Mouse (Mus musculus) C2C12 (cell line): ENCODE measurements around the gene Tmem189. TPM values are rescaled to one million over a fixed set of nuclear protein-coding genes. Genes with fewer than 3 reads are reported as not detected.

Experiments
- H3K27me3 ChIP-seq: one replicate; pipeline ENCODE4 v1.6.1; 2011; ENCODE audit not compliant: control insufficient read depth, insufficient read depth, insufficient read length
- H3K36me3 ChIP-seq: one replicate; pipeline ENCODE4 v1.6.1; 2011; ENCODE audit not compliant: control insufficient read depth, insufficient read depth
- H3K4me3 ChIP-seq: one replicate; pipeline ENCODE4 v1.5.1; 2011; ENCODE audit warnings: mild to moderate bottlenecking, control low read depth; ENCODE audit not compliant: poor library complexity, insufficient read depth, severe bottlenecking
- H3K79me2 ChIP-seq: one replicate; pipeline ENCODE4 v1.6.1; 2011; ENCODE audit not compliant: control insufficient read depth, insufficient read depth
- H3K79me3 ChIP-seq: one replicate; pipeline ENCODE4 v1.6.1; 2011; ENCODE audit warnings: low read depth, control low read depth
- H3ac ChIP-seq: one replicate; pipeline ENCODE3; 2011; ENCODE audit warnings: low read depth; ENCODE audit not compliant: control insufficient read depth, insufficient read length
- CEBPB ChIP-seq: IDR thresholded peaks from one replicate; pipeline ENCODE4 v1.6.1; 2011; ENCODE audit warnings: low read depth, mild to moderate bottlenecking, control low read depth, moderate library complexity
- CTCF ChIP-seq: IDR thresholded peaks from one replicate; pipeline ENCODE4 v1.5.1; 2011; ENCODE audit not compliant: control insufficient read depth, insufficient read depth, insufficient read length
- FOSL1 ChIP-seq: IDR thresholded peaks from one replicate; pipeline ENCODE4 v1.8.0; 2011; ENCODE audit warnings: mild to moderate bottlenecking, low read length; ENCODE audit not compliant: poor library complexity, insufficient read depth, severe bottlenecking
- MAX ChIP-seq: IDR thresholded peaks from one replicate; pipeline ENCODE4 v1.6.1; 2011; ENCODE audit warnings: mild to moderate bottlenecking, control low read depth
- MYOD1 ChIP-seq: IDR thresholded peaks from one replicate; pipeline ENCODE4 v1.6.1; 2011; ENCODE audit warnings: low read depth; ENCODE audit not compliant: control insufficient read depth, insufficient read length
- MYOG ChIP-seq: IDR thresholded peaks from one replicate; pipeline ENCODE4 v1.6.1; 2011; ENCODE audit not compliant: control insufficient read depth, insufficient read length; ENCODE audit errors: extremely low read depth
- USF1 ChIP-seq: IDR thresholded peaks from one replicate; pipeline ENCODE4 v1.6.1; 2011; ENCODE audit warnings: low read depth, mild to moderate bottlenecking, control low read depth, moderate library complexity
- polyA plus RNA-seq: library from polyadenylated mRNA; unstranded; fragments of >200 nt; fragmentation: generic; extraction: Trizol; gene quantifications from one replicate; pipeline ENCODE4 v1.2.1, GENCODE M21; 2012; ENCODE audit warnings: missing spikeins

Tmem189 gene
- polyA plus RNA-seq, 1 experiment: 34.5 TPM

DNA sequence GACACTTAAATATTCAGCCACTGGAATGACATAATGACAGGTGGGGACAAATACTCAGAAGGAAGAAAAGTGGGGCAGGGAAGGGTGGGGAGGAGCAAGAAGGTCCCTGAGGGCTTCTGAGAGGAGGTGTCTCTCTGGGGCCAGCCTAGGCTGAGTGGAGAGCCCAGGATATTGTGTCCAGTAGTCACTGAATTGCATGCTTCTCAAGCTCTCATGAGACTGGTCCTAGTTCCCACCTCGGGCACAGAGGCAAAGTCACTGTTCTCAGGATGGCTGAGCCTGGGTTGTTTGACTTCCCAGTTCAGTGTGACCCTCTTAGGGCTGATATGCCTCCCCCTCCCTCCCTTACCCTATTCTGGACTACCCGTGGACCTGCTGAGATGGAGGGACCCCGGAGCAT is 3.2 kb upstream of the Tmem189 start:
- peaks cover 30% of the 10 kb centered on the region for H3K79me3 ChIP-seq
- no peak overlapping the region for H3ac ChIP-seq
- H3K4me3 ChIP-seq: no peak overlapping the region
- no peaks in the 10 kb centered on the region for H3K27me3 ChIP-seq
- peaks cover 46% of the 10 kb centered on the region for H3K79me2 ChIP-seq
- H3K36me3 ChIP-seq: peaks cover 23% of the 10 kb centered on the region
- TF ChIP-seq MAX (no peak), USF1 (no peak), CEBPB (no peak), MYOD1 (no peak), MYOG (no peak), FOSL1 (no peak), CTCF (no peak)

DNA sequence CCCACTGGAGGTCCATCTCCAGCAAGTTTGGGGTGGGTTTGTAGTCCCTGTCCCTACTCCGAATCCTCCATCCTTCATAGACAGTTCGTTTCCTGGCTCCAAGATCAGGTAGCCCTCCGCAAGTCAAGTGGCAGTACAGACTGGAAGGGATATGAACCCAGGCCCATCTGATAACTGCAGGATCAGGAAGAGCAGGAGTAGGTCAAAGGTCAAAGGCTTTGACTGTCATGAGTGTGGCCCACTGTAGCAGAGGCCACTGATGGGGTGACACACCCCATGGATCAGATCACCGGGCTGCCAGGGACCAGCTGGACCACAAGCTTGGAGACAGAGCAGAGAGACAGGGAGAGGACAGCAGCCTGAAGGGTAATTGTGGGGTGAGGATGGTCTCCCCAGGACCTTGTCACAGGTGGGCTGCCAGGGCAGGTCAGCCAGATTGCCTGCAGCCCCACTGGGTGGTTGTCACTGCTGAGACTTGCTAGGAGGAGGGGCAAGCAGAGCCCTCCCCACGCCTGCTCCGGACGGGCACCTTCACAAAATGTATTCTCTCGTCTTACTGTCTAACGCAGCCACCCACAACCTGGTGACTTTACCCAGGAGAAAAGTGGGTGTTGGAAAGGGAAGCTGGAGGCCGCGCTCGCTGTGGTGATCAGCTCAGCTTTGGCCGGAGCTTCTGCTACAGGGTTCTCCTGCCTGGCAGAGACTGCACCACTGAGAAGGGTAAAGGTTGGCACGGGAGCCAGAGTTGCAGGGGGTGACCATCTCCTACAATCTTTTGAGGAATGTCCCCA is 2.4 kb upstream of the Tmem189 start:
- peaks cover 46% of the 10 kb centered on the region for H3K79me2 ChIP-seq
- H3K27me3 ChIP-seq: no peaks in the 10 kb centered on the region
- no peak overlapping the region for H3K4me3 ChIP-seq
- H3K36me3 ChIP-seq: peaks cover 23% of the 10 kb centered on the region
- TF ChIP-seq MYOG: no peak
- TF ChIP-seq USF1: no peak
- TF ChIP-seq MYOD1: no peak
- TF ChIP-seq FOSL1: no peak
- TF ChIP-seq MAX: no peak
- TF ChIP-seq CTCF: no peak
- no peak for TF ChIP-seq CEBPB
- peaks cover 30% of the 10 kb centered on the region for H3K79me3 ChIP-seq
- H3ac ChIP-seq: no peak overlapping the region

DNA sequence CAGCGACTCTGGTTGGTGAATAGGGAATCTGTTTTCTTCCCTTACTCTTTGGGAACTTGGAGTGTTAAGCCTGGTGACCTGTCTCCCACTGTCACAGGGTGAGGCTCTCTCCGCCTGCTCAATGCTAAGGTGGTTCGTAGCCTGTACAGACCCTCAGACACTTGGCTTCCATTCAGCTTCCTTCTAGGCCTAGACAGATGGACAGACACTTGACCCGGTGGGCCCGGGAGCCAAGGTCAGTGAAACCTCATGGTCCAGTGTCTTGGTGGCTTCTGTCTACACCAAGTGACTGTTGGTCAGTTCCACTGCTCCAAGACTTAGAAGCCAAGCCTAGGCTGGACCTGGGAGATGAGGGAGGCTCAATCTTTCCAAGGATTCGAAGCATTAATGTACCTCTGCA is 1.8 kb upstream of the Tmem189 start:
- Histone ChIP-seq H3K79me3 (peaks cover 30% of the 10 kb centered on the region), H3K79me2 (peaks cover 46% of the 10 kb centered on the region), H3ac (peak overlapping the region; percentile 8), H3K4me3 (peak overlapping the region; percentile 86), H3K36me3 (peaks cover 23% of the 10 kb centered on the region), H3K27me3 (no peaks in the 10 kb centered on the region)
- TF ChIP-seq CTCF: no peak
- no peak for TF ChIP-seq USF1
- no peak for TF ChIP-seq FOSL1
- no peak for TF ChIP-seq CEBPB
- TF ChIP-seq MAX: no peak
- no peak for TF ChIP-seq MYOG
- no peak for TF ChIP-seq MYOD1

DNA sequence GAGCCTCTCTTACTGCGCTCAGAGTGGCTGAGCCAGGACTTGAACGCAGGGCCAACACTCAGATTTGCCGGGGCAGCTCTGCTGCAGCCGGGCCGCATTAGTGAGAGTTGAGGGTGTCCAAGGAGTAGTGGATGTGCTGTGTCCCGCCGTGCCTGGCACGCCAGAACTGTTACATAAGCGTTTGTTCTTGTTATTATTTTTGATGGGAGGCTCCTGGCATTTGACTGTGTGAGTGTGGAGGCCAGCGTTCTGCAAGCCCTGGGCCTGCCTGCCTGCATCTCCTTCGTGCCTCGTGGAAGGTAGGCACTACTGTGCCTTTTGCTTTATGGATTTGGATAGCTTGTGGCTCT is 1.3 kb upstream of the Tmem189 start:
- Histone ChIP-seq H3K79me2 (peaks cover 46% of the 10 kb centered on the region), H3K79me3 (peaks cover 30% of the 10 kb centered on the region), H3ac (peak overlapping the region; percentile 55), H3K27me3 (no peaks in the 10 kb centered on the region), H3K4me3 (peak overlapping the region; percentile 86), H3K36me3 (peaks cover 20% of the 10 kb centered on the region)
- no peak for TF ChIP-seq CTCF
- no peak for TF ChIP-seq USF1
- TF ChIP-seq CEBPB: no peak
- TF ChIP-seq MYOD1: no peak
- TF ChIP-seq MYOG: no peak
- TF ChIP-seq FOSL1: no peak
- no peak for TF ChIP-seq MAX

DNA sequence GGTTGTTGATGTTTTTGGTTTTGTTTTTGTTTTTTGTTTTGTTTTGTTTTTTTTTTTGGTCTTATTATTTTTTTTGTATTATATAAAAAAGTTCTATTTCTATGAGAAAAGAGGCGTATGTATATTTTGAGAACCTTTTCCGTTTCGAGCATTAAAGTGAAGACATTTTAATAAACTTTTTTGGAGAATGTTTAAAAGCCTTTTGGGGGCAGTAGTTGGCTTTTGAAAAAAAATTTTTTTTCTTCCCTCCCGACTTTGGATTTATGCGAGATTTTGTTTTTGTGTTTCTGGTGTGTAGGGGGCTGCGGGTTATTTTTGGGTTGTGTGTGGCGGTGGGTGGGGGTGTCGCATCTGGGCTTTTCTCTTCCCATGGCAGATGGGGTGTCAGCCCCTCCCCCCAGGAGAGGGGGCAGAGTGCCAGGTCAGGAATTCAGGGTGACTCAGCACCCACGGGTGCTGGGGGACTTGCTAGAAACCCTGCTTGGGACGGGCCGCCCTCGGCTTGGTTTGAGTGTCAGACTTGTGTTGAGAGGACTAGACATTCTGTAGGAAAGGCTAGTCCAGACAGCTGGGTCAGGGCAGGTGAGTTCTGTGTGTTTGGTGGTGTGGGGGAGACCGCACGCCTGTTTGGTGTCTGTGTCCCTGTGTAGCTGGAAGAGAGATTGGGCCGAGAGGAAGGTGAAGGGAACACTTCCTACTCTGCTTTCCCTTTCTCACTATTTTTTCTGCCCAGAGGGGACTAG is 768 bp upstream of the Tmem189 start:
- Histone ChIP-seq H3K4me3 (peak overlapping the region; percentile 86), H3ac (peak overlapping the region; percentile 55), H3K27me3 (no peaks in the 10 kb centered on the region)

More for the DNA sequence above, 768 bp upstream of the Tmem189 start:
- H3K79me3 ChIP-seq: peaks cover 30% of the 10 kb centered on the region
- peaks cover 46% of the 10 kb centered on the region for H3K79me2 ChIP-seq
- TF ChIP-seq CEBPB (no peak), CTCF (no peak)
- H3K36me3 ChIP-seq: peaks cover 20% of the 10 kb centered on the region
